Mouse (Mus musculus): ENCODE results near the gene Ctsw.

The Ctsw gene

GRCm38 (mm10) chr19:5468374-5468773 lies at the start of gene Ctsw:
Ctsw (minus strand) TSS chr19:5468507.
- 48% methylated on average over 5 of the region's 5 CpGs for WGBS

- 79% methylated on average over 8 of the region's 8 CpGs for WGBS
Measured at GRCm38 (mm10) chr19:5516906-5517505, 48.7 kb upstream of the Ctsw start.

DNA sequence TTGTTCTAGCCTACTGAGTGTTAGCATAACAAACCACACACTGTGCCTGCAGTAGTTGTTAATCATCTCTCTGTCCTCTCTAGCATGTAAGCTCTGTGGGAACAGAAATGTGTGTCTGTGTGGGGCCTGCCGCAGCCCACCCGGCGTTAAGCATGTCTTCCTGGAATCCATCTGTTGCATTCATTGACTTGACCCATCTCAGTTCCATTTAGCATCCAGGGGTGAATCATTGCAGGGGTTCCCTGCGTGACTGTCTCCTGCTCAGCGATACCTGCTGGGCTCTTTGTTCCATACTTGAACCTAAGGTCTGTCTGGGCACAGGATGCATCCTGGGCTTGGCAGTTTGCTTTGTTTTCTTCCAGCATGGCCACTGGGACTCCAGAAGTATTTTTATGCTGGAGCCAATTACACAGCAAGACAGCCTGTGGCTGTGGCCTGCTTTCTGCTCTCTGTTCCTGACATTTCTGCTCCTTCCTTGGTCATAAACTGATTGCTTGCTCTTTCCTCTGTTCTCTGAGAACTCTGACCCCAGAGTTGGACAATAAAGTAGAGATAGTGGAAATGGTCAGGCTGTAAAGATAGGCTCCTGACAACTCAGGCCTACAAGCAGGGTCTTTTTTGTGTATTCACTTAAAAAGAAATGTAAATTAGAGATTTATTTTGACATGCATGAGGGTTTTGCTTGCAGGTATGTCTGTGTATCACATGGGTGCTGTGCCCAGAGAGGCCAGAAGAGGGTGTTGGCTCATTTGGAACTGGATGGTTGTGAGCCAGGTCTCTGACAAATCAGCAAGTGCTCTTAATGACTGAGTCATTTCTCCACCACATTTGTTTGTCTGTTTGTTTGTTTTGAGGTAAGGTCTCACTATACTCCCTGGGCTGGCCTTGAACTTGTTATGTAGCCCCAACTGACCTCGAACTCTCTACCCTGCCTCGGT lies 47.8 kb upstream of the Ctsw start:
- 83% methylated on average over 7 of the region's 7 CpGs for WGBS

- WGBS = 83% methylated on average over 3 of the region's 3 CpGs
Measured at GRCm38 (mm10) chr19:5513005-5513349, 44.7 kb upstream of the Ctsw start.

- 68% methylated on average over 12 of the region's 12 CpGs for WGBS
Measured at GRCm38 (mm10) chr19:5512091-5513004, 44.0 kb upstream of the Ctsw start.

- 40% methylated on average over 14 of the region's 15 CpGs for WGBS
Measured at GRCm38 (mm10) chr19:5511074-5511632, 42.8 kb upstream of the Ctsw start.

DNA sequence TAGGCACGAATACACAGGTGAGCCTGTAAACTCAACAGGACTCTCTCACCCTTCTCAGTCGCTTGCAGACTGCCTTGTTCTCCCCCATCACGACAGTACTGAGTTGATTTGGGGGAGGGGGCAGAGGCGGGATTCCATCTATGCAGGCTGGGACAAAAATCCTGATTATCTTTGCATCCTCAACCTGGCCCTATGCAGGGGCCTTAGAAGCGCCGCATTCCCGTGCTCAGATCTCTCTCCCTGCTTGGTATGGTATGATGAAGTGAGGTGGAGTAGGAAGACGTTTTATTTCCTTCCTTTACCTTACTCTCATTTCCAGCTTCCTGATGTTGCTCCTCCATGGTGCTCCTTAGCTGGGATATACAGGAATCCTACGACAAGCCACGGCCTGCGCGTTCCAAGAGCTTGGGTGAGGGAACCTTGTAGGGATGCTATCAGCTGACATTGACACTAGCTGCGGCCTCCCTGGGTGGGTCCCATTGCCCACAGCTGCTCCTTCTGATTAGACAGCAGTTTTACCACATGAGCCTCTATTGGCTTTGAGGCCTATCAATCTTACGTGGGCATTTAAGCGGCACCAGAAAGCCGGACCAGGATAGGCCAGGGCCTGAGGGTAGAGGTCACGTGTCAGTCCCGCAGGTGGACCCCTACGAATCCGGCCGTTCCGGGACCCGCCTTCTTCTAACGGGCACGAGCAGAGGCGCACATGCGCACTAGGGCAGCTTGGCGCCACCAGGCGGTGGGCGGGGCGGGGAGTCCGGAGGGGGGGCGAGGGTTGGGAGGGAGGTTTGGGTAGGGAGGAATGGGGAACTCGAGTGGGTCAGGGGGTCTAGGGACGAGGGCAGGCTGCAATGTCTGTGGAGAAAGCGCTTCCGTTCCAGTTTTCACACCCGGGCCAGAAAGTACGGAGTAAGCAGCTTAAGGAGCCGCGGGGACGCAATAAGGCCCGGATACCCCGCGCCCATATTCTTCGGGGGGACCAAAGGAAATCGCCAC lies 42.0 kb upstream of the Ctsw start, which contains the start of gene Snx32:
Gene Snx32, minus strand, starts transcription at position 508 of the 996 bp plus-strand sequence.
- WGBS = 2% methylated on average over 47 of the region's 47 CpGs

GRCm38 (mm10) chr19:5503687-5504086 lies 35.4 kb upstream of the Ctsw start, which contains the start of gene 1700020D05Rik:
1700020D05Rik (minus strand) TSS chr19:5503787.
- WGBS = 70% methylated on average over 17 of the region's 17 CpGs

GRCm38 (mm10) chr19:5500330-5500875 lies 32.1 kb upstream of the Ctsw start:
- 90% methylated on average over 2 of the region's 2 CpGs for WGBS

DNA sequence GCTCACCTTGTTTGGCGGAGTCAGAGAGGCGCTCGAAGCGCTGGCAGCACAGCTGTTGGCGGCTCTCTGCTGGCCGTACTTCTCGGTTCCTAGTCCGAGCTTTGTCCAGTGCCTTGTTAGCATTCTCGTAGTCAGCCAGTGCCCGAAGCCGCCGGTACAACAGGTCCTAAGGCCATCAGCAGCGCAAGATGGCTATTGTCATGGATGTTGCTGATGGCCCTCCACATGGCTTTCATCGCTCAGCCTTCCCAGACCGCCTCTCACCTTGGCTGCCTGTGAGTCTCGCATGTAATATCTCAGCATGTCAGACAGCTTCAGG lies 27.7 kb upstream of the Ctsw start:
- WGBS = 79% methylated on average over 16 of the region's 16 CpGs

- WGBS = 84% methylated on average over 12 of the region's 12 CpGs
Measured at GRCm38 (mm10) chr19:5495353-5496051, 27.2 kb upstream of the Ctsw start.

DNA sequence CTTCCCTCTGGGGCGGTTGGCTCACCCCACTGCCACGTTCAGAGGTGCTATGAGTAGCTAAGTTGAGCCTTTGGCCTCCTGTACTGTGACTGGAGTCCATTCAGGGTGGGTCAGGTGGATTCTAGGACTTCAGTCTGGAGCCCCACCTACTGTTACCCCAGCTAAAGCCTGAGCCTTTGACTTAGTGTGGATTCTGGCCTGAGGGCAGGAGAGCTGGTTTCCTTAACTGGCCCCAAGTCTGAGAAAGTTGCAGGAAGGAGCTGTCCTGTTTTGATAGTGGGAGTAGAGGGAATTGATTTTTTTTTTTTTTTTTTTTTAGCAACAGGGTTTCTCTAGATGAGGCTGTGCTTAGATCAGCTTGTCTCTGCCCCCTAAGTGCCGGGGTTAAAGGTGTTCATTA lies 26.0 kb upstream of the Ctsw start:
- WGBS = 64% methylated on average over 3 of the region's 3 CpGs

DNA sequence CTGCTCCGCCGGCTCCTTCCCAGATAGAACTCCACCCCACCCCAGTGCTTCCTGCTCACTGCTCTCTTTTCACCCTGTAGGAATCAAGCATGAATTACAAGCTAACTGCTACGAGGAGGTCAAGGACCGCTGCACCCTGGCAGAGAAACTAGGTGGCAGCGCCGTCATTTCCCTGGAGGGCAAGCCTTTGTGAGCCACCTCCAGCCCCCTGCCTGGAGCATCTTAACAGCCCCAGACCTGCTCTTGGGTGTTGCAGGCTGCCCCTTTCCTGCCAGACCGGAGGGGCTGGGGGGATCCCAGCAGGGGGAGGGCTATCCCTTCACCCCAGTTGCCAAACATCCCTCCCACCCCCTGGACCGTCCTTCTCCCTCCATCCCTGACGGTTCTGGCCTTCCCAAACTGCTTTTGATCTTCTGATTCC lies 25.0 kb upstream of the Ctsw start:
- 37% methylated on average over 9 of the region's 9 CpGs for WGBS

DNA sequence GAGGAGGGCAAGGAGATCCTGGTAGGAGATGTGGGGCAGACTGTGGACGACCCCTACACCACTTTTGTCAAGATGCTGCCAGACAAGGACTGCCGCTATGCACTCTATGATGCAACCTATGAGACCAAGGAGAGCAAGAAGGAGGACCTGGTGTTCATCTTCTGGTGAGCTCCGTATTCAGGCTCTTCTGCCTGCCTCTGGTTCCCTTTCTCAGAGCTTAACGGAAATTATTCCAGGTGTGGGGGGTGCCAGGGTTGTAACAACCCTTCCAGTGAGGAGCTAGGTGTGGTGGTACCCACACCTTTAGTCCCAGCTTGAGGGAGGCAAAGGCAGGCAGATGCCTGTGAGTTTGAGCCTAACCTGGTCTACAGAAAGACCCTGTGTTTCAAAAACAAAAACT lies 24.3 kb upstream of the Ctsw start:
- WGBS = 59% methylated on average over 4 of the region's 4 CpGs

DNA sequence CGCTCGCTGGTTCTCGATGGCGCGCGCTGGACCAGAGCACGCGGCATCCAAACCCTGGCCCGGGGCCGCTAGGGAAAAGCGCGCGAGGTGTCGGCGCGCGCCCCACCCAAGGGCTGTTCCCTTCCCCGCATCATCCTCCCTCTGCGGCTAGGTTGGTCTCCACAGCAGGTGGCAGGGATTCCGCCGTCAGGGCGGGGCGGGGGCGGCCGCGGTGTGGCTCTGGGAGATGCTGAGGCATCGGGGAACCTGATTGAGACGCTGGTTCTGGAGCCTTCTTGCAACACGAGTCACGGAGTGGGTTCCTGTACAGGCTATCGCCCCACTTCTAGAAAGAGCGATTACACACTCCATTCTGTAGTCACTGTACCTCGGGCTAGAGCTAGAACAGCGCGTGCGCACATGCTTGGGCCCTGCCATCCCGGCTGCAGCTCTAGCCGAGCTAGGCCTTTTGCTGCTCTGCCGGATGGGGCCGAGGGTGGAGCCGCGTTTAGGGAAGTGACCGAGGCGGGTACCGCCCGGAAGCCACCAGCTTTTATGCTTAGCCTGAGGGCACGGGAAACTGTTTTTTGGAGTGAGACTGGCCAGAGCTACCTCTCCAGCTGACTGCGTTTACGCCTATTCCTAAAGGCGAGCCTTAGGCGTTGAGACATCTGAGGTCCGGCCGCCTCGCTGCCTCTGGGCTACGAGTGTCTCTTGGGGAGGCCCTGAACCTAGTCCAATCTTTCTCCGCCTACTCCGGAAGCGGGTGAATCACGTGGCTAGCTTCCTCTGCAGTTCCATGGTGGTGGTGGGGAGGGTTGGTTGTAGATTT lies 22.8 kb upstream of the Ctsw start:
- WGBS = under 1% methylated on average over 59 of the region's 59 CpGs

DNA sequence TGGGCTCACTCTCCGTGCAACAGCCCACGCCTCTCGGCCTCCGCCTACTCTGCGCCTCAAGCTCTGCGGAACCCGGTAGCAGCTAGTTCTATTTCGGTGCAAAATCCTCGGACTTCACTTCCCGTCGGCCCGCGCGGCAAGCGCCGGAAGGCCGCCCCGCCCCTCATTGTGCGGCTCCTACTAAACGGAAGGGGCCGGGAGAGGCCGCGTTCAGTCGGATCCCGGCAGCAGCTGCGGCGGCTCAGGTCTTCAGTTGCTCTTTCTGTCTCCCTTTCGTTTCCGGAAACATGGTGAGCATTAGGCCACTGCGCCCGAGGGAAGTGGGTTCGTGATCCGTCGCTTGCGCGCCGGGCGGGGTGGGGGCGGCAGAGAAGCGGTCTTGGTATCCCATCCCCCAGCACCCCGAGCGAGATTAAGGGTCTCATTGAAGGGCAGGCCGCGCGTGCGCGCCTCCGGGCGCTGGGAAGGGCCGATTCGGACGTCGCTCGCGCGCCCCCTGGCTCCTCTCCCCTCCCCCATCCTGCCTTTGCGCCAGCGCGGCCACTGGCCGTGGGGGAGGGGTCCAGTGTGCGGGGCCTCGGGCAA lies 22.1 kb upstream of the Ctsw start, which contains the start of gene Cfl1:
Gene Cfl1, plus strand, starts transcription at position 143 of the 585 bp plus-strand sequence.
- WGBS = under 1% methylated on average over 54 of the region's 62 CpGs

GRCm38 (mm10) chr19:5489721-5490120 lies 21.4 kb upstream of the Ctsw start:
- WGBS = 16% methylated on average over 10 of the region's 10 CpGs

- under 1% methylated on average over 26 of the region's 26 CpGs for WGBS
Measured at GRCm38 (mm10) chr19:5488878-5489571, 20.7 kb upstream of the Ctsw start.

Data from cerebral cortex, adult 2 months (tissue).